Mouse (Mus musculus): ENCODE measurements around the gene Enam. TPM values are rescaled to one million over a fixed set of nuclear protein-coding genes. Genes with fewer than 3 reads are reported as not detected.

The Enam gene
- polyA plus RNA-seq, 1 experiment from 2014 or later: not detected

DNA sequence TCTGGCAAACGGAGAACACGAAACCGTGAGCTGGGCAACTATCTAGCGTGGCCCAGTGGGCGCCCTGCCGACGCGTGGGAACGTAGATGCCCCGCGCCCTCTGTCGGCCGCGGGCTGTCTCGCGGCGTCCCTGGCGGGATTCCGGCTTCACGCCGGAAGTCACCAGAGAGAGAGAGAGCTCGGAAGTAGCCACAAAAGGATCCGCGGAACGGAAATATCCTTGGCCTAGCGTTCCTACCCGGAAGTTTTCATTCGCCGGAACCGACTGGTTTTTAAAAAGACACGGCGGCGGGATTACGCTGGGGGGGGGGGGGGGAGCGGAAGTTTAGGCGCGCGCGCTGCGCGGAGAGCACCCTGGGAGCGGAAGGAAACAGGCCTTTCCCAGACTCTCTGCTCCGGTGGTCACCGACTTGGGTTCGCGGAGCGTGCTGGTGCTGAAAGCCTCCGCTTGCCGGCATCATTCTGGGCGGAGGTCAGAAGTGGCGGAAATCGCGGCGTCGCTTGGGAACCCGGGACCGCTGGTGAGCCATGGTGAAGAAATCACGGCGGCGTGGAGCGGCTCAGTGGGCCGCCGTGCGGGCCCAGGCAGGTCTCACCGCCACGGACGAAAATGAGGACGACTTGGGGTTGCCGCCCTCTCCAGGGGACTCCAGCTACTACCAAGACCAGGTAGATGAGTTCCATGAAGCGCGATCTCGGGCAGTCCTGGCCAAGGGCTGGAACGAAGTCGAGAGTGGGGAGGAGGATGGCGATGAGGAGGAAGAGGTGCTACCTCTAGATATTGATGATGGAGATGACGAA, 66.5 kb downstream of the Enam start, which contains the start of gene Utp3:
Gene Utp3, plus strand, starts transcription at position 377 of the 801 bp plus-strand sequence.
- Histone ChIP-seq H3K4me1 (ENCODE audit: control insufficient read depth, insufficient read depth, low read length) (peaks cover 11% of the 10 kb centered on the region; the same call in 1 of the 2 replicates), H3K27ac (ENCODE audit: low read depth, low read length) (peak within 1 kb of the TSS; percentile 94), H3K4me3 (ENCODE audit: low read length) (peak within 1 kb of the TSS; percentile 90), H3K9me3 (ENCODE audit: control insufficient read depth, low read length) (no peaks in the 10 kb centered on the region), H3K9ac (ENCODE audit: low read depth, low read length) (peak within 1 kb of the TSS; percentile 92), H3K27me3 (ENCODE audit: control insufficient read depth, insufficient read depth, low read length) (no peaks in the 10 kb centered on the region), H3K36me3 (ENCODE audit: control insufficient read depth, insufficient read depth, low read length) (no peaks in the 10 kb centered on the region), H3K4me2 (replicated peaks; ENCODE audit: low read depth, low read length) (peak within 1 kb of the TSS; percentile 83)
- ATAC-seq (ENCODE audit: low FRiP score, low TSS enrichment): peak; percentile 96
- WGBS: under 1% methylated on average over 72 of the region's 76 CpGs

Other genes with a start within 250 kb of the Enam start
- gene Gm7714, start 219.1 kb upstream of the Enam start, polyA plus RNA-seq (2014; fragmentation: Nextera tagmentation; extraction: Ambion mirVana): not detected in 2 replicates
- not detected in 2 replicates for gene Prol1, start 170.7 kb upstream of the Enam start, polyA plus RNA-seq (2014; fragmentation: Nextera tagmentation; extraction: Ambion mirVana)
- gene Amtn, start 111.9 kb upstream of the Enam start, polyA plus RNA-seq (2014; fragmentation: Nextera tagmentation; extraction: Ambion mirVana): not detected in 2 replicates
- not detected in 2 replicates for gene Ambn, start 32.0 kb upstream of the Enam start, polyA plus RNA-seq (2014; fragmentation: Nextera tagmentation; extraction: Ambion mirVana)
- gene Jchain, start 39.9 kb downstream of the Enam start, polyA plus RNA-seq (2014; fragmentation: Nextera tagmentation; extraction: Ambion mirVana): 0.91 TPM in 1 of 2 replicates, not detected in the other
- gene Utp3, start 66.5 kb downstream of the Enam start, polyA plus RNA-seq (2014; fragmentation: Nextera tagmentation; extraction: Ambion mirVana): 73.4 and 88.8 TPM in 2 replicates
- 11.1 and 17.7 TPM in 2 replicates for gene Rufy3, start 77.1 kb downstream of the Enam start, polyA plus RNA-seq (2014; fragmentation: Nextera tagmentation; extraction: Ambion mirVana)
- gene Grsf1, start 188.2 kb downstream of the Enam start, polyA plus RNA-seq (2014; fragmentation: Nextera tagmentation; extraction: Ambion mirVana): 59.6 and 78.4 TPM in 2 replicates
- gene Mob1b, start 232.9 kb downstream of the Enam start, polyA plus RNA-seq (2014; fragmentation: Nextera tagmentation; extraction: Ambion mirVana): 10.9 and 18.0 TPM in 2 replicates

Data from kidney, embryonic 14.5 days (tissue).